Mouse (Mus musculus): ENCODE data around the gene Fbxo22. TPM values are rescaled to one million over a fixed set of nuclear protein-coding genes. Genes with fewer than 3 reads are reported as not detected.
"Not testable (repeated sequence)": the region's sequence is repeated elsewhere in the genome, so short reads cannot be mapped to it uniquely, and the experiment has no call there.

The Fbxo22 gene
- polyA plus RNA-seq, 1 experiment, result 30.0 TPM

DNA sequence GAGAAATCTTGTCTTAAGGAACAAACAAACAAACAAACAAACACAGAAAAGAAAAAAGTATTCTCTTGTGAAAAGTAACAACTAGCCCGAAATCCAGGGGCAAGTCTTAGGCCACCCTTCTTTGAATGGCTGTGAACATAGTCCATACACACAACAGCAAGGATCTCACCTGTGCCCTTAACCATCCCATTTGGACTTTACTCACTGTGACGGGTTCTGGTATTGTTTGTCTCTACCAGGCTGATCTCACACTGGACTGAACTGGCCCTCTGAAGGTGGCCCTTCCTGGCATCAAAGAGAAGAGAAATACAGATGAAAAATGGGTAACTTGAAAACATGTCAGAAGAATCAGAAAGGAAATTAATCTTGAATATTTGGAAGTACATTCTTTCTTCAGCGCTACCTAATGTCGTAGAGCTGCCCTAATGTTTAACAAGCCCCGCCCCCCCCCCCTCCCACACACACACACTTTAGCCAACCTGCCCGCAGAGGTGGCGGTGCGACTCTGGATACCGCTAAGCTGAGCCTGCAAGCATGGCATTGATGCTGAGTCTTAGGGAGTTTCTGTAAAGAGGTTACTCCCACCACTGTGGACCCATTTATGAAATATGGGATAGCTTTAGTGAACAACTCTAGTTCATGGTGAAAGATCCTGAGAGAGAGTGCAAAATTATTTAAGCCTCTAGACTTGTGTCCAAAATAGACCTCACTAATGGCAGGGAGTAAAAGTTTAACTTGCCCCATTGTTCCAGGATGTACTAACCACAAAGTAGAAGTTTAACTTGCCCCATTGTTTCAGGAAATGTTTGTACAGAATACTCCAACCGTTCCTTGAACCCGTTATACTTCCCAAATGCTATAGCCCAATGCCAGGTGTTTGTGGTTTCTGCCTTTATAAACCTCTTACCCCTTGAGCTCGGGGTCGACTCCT, 27.8 kb downstream of the Fbxo22 start:
- DNase-seq (ENCODE audit: low spot score), result no peak

GRCm38 (mm10) chr9:55240852-55241251, 32.1 kb downstream of the Fbxo22 start:
- DNase-seq (ENCODE audit: low spot score), result no peak

- DNase-seq (ENCODE audit: low spot score), result no peak
Measured at GRCm38 (mm10) chr9:55241863-55242685, 33.3 kb downstream of the Fbxo22 start.

GRCm38 (mm10) chr9:55243280-55243679, 34.6 kb downstream of the Fbxo22 start:
- no peak for DNase-seq (ENCODE audit: low spot score)

GRCm38 (mm10) chr9:55244079-55244478, 35.4 kb downstream of the Fbxo22 start:
- DNase-seq (ENCODE audit: low spot score), result no peak

DNA sequence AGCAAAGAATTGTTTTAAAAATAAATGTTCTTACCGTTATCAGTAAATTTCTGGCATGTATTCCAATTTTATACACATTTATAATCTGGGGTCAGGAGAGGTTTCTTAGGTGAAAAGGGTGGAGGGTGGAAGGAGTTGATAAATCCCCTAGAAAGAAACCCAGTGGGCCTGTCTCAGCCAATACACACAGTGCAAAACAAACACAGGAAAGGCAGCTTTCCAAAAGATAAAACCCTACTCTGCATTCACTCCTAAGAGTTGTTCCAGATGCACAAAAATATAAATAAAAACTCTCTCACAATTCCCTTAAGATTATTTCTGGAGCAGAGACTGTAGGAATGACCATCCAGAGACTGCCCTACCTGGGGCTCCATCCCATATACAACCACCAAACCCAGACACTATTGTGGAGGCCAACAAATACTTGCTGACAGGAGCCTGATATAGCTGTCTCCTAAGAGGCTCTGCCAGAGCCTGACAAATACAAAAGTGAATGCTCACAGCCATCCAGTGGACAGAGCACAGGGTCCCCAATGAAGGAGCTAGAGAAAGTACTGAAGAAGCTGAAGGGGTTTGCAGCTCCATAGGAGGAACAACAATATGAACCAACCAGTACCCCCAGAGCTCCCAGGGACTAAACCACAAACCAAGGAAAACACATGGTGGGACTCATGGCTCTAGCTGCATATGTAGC, 36.5 kb downstream of the Fbxo22 start:
- not testable (repeated sequence) for DNase-seq (ENCODE audit: low spot score)

DNA sequence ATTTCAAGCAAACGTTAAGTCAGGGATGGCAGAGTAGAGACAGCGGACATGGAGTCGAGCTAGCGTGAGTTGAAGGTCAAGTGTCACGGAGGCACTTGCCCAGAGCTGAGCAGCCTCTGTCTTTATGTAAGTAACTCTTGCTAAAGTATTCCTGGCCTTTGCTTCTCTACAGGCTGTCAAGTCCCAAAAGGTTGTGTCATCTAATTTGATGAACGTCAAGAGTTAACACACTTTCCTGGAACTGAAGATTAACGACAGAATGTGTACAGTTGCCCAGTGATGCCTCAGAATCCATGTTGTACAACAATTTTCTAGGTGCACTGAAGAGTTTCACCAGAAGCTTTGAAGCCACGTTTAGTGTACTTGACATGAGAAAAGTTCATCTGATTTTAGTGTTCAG, 37.7 kb downstream of the Fbxo22 start:
- DNase-seq (ENCODE audit: low spot score), result no peak

DNA sequence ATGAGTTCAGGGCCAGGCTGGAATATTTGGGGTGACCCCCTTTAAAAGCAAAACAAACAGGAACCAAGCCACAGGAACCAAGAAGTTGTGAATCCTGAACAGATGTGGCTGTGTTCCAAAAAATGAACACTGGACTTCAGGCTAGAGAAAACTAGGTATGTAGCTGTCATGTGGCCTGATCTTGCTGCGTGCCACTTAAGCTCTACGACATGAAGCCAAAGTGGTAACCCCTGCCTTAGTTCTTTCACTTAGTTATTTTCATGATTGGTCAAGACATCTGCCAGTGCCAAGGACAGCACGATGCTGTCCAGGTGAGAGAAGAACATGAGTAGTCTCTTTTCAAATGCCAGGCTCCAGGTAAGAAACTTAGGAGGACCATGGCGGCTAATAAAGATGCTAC, 38.2 kb downstream of the Fbxo22 start:
- no peak for DNase-seq (ENCODE audit: low spot score)

GRCm38 (mm10) chr9:55248465-55248864, 39.7 kb downstream of the Fbxo22 start:
- no peak for DNase-seq (ENCODE audit: low spot score)

DNA sequence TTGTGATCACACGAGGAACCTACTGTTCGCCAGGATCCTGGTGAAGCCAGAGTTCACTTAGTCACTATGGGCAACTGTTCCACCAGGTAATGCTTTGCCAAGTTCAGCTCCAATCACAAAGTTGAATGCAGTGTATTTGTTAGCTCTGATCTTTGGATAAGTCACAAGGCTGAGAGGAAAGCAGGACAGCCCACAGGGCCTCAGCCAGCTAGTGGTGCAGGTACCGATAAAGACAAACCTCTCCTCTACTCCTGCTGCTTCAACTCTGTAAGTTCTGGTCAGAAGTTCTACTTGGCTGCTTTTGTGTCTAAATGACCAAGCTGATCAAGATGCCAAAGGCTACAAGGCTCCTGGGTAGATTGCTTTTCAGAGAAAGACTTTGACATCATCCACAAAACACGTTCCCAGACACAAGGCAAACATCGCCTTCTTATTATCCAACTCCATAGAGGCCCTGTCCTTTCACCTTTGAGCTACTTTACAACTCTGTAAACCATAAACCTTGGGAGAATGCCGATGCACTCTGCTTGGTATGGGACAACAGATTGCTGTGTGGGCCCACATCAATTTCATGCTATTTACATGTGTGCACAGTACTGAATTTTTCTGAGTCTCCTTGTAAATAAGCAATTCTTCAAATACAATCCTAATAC, 42.0 kb downstream of the Fbxo22 start:
- no peak for DNase-seq (ENCODE audit: low spot score)

DNA sequence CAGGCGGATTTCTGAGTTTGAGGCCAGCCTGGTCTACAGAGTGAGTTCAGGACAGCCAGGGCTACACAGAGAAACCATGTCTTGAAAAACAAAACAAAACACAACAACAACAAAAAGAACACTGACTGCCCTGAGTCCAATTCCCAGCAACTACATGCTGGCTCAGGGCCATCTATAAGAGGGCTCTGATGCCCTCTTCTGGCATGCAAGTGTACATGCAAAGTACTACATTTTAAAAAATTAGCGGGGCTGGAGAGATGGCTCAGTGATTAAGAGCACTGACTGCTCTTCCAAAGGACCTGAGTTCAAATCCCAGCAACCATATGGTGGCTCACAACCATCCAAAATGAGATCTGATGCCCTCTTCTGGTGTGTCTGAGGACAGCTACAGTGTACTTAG, 43.4 kb downstream of the Fbxo22 start:
- DNase-seq (ENCODE audit: low spot score), result not testable (repeated sequence)

GRCm38 (mm10) chr9:55253849-55254248, 45.1 kb downstream of the Fbxo22 start:
- DNase-seq (ENCODE audit: low spot score), result no peak

- DNase-seq (ENCODE audit: low spot score), result no peak
Measured at GRCm38 (mm10) chr9:55255056-55255455, 46.3 kb downstream of the Fbxo22 start.

- no peak for DNase-seq (ENCODE audit: low spot score)
Measured at GRCm38 (mm10) chr9:55255604-55256003, 46.9 kb downstream of the Fbxo22 start.

- no peak for DNase-seq (ENCODE audit: low spot score)
Measured at GRCm38 (mm10) chr9:55257105-55257504, 48.4 kb downstream of the Fbxo22 start.

GRCm38 (mm10) chr9:55259741-55260140, 51.0 kb downstream of the Fbxo22 start:
- no peak for DNase-seq (ENCODE audit: low spot score)

DNA sequence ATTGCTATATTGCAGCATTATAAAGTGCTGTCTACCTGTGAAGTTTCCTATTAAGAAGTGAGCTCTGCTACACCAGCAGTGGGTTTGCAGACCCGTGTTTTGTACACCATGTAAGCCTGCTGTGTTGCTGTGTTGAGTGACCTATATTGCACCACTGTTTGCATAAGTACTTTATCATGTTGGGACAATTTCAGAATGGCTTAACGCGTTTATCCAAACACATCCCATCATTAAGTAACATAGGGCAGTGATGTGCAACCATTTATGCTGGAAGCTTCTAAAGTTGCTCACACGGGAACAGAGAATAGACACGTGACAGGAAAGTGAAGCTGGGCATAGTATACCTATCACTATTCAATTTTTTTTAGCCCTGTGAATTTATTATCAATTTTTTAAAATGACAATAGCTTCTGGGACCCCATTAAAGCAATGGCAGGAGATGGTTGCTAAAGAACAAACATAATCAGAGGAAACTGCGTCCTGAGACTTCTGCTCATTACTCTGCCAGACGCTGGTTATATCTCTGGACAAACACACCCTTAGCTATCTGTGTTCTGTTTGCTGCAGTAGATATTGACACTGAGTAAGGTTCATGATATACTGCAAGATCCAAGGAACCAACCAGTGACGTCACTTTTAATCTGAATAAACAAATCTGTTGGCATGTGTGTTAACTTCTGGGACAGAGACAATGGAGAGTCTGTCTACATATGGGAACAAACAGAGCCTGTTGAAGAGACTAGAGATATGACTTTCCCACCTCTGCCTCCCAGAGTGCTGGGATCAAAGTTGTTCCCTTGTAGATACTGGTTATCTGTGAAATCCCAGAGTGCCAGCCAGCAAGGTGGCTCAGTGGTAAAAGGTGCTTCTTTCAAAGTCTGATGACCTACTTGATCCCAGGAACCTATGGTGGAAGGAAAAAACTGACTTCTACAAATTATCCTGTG, 55.9 kb downstream of the Fbxo22 start:
- no peak for DNase-seq (ENCODE audit: low spot score)

DNA sequence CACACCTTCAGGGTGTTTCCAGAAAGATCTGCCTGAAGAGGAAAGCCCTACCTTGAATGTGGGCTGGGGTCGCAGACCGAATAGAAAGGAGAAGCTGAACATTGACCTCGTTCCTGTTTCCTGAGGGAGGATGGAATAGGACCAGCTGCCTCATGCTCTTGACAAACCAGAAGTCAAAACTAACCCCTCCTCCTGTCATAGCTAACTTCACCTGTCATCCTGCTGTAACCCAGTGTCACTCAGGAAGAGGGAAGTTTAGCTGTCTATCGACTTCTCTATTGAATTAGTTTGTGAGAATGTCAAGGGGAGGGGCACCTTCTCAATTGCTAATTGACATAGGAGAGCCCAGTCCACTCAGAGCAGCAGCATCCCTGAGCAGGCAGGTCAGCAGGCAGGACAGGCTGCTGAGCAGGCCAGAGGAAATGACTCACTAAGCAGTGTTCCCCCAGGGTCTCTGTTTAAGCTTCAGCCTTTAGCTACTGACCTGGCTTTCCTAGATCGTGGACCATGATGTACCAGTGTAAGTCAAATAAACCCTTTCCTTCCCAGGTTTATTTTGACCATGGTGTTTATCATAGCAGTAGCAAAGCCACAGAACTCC, 63.3 kb downstream of the Fbxo22 start:
- no peak for DNase-seq (ENCODE audit: low spot score)

DNA sequence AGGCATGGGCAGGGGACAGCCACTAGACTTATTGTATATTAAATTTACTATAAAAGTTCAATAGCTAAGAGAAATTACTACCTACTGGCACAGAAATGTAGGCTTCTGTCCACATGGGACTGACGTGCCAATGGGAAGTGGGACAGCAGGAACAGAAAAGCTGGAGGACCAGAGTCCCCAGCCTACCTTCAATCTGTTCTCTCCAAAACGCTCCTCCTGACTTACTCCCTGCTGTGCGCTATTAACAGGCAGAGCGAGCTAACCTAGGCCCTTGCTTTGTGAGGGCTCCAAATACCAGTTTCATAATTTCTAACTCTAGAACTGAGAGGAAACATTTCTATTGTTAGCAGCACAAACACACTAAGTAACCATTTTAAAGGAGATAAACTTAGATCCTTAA, 65.2 kb downstream of the Fbxo22 start:
- no peak for DNase-seq (ENCODE audit: low spot score)

All from urinary bladder, adult 2 months (tissue).